Mouse (Mus musculus): ENCODE results near the gene 2900011O08Rik.

Gene 2900011O08Rik

GRCm38 (mm10) chr16:14137976-14138561 lies 151.7 kb downstream of the 2900011O08Rik start:
- DNase-seq (ENCODE audit: low spot score in 2 of 2), result no peak

GRCm38 (mm10) chr16:14139106-14139505 lies 152.7 kb downstream of the 2900011O08Rik start:
- DNase-seq (ENCODE audit: low spot score in 2 of 2), result no peak

DNA sequence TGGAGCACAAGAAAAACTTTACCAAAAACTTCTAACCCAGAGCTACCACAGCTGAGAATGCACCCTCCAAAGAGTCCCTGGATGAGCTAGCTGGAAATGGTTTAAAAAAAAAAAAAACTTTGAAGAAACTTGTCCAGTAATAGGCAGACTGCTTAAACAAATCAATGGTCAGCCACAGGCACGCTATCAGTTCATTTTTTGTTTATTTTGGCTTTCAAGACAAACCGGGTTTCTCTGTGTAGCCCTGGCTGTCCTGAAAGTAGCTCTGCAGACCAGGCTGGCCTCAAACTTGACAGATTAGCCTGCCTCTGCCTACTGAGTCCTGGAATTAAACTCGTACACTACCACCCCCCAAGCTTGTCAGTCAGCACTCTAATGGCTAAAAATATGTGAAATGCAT lies 156.9 kb downstream of the 2900011O08Rik start:
- DNase-seq (ENCODE audit: low spot score in 2 of 2), result no peak

- no peak for DNase-seq (ENCODE audit: low spot score in 2 of 2)
Observed at GRCm38 (mm10) chr16:14147712-14148111, 161.3 kb downstream of the 2900011O08Rik start.
